Mouse (Mus musculus) MN1 (cell line): ENCODE results near the gene Zfp455.
"Not testable (repeated sequence)": the region's sequence is repeated elsewhere in the genome, so short reads cannot be mapped to it uniquely, and the experiment has no call there.

Experiments
- DNase-seq: peaks from one replicate; pipeline ENCODE4 v3.0.0-alpha.2; 2016; ENCODE audit warnings: low spot score

Zfp455 gene

GRCm38 (mm10) chr13:67194340-67194894 is at the start of gene Zfp455:
Gene Zfp455, plus strand, starts transcription at chr13:67194506.
- peak; percentile 88 for DNase-seq

- DNase-seq: not testable (repeated sequence)
Observed at GRCm38 (mm10) chr13:67166122-67166521, 28.2 kb upstream of the Zfp455 start.

GRCm38 (mm10) chr13:67172991-67173722 is 21.1 kb upstream of the Zfp455 start, which contains the start of gene Rsl1:
Gene Rsl1, plus strand, starts transcription at chr13:67173182.
- peak; percentile 60 for DNase-seq

- DNase-seq: no peak
Observed at GRCm38 (mm10) chr13:67173723-67174055, 20.6 kb upstream of the Zfp455 start.

GRCm38 (mm10) chr13:67201656-67202055 is 7.3 kb downstream of the Zfp455 start:
- DNase-seq: no peak

- DNase-seq: no peak
Observed at GRCm38 (mm10) chr13:67214015-67214607, 19.8 kb downstream of the Zfp455 start.
